Mouse (Mus musculus) embryonic fibroblast, embryonic 13.5 days (primary cell): ENCODE results near the gene Tagln.

ENCODE experiments used
- CTCF ChIP-seq: IDR thresholded peaks from 2 replicates; pipeline ENCODE4 v1.5.1; 2011; ENCODE audit warnings: mild to moderate bottlenecking, control low read depth, low read length, moderate library complexity, borderline replicate concordance; ENCODE audit not compliant: insufficient read depth
- POLR2A ChIP-seq: IDR thresholded peaks from 2 replicates; pipeline ENCODE4 v1.6.1; 2011; ENCODE audit warnings: low read depth, mild to moderate bottlenecking, control low read depth, low read length, moderate library complexity

DNA sequence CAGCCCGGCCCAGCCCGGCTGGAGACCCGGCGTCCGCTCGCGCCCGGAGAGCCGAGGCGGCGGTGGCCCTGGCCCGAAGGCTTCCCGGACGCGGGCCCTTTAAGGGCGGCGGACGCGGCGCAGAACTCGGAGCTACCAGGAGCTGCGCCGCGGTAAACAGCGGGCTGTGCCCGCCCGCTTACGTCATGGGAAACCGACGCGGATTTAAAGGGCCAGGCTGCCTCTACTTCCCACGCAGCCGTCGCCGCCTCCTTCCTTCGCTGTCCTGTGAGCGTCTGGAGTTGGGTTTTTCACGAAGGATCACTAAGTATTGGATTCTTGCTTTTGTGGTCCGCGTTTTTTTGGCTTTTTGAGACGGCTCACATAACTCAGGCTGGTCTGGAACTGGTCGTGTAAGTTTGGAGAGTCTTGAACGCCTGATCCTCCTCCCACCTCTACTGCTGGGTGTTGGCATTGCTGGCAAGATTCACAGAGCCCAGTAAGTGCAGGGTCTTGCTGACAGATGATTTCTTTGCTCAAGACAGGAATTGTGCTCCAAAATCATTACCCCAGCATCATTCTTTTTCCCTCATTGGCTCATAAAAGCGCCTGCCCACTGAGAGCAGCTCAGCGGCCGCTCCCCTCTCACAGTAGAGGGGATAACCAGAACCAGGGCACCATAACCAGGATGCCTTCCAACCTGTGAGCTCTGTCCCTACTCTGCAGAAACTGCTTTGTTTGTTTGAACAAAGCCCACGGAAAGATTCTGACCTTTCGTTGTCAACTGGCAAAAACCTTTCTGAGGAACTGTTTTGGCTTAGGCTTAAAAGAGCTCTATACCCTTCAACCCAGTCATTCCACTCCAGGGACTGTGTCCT lies 19.5 kb upstream of the Tagln start, which contains the start of gene Sidt2:
- TF ChIP-seq CTCF (no peak), POLR2A (peak; percentile 44; the same call in 1 of the 2 replicates)
